ENCODE assay signal across 9 mouse cellular contexts in the genomic region with DNA sequence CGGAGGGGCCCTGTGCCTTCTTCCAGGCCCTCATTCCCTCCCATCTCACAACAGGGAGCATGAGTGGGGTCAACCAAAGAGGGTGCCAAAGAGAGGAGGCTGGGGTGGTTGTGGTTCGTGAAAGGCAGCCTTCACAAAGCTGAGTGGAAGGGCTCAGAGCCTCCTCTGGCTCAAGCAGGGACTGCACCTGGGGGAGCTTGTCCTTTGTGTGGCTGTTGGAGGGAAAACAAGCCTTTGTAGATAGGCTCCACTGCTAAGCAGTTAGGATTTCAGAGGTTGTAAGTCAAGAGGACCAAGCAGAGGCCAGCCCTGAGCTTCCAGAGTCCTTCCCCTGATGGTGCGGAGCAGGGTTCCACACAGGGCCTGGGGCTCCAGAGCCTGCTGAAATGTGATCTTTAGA. TPM values are rescaled to one million over a fixed set of nuclear protein-coding genes. Genes with fewer than 3 reads are reported as not detected.
A peak's percentile ranks its signal among the peaks of the same experiment; 100 is the strongest.
DNase-seq lines count a peak whose midpoint lies in the region; TF ChIP-seq lines count a peak whose summit lies in the region.
"Had no signal": no experiment of that assay in that cellular context is flagged by ENCODE, and none has a peak within 500 bp of the region (broad histone marks: within the 10 kb centered on the region; RNA-seq: fewer than 3 reads in every experiment).

No protein-coding gene starts in this region.

- DNase-seq in gastrocnemius, adult 2 months = no peak
- no peak for DNase-seq in gastrocnemius, postnatal 10 days
- DNase-seq in lung, postnatal 10 days = peak; percentile 55
- DNase-seq in lung, postnatal 36 days = no peak
- peak; percentile 55 for DNase-seq in forelimb bud, embryonic 11.5 days (ENCODE audit: low read depth, low spot score)
- peak; percentile 66 for DNase-seq in thymus, postnatal 0 days (ENCODE audit: low spot score)
- DNase-seq in right cerebral cortex, adult 2 months (ENCODE audit: low spot score in 2 of 2) = no peak
- DNase-seq in right cerebral cortex, postnatal 4 days = no peak

- intact Hi-C loops in gastrocnemius, adult 2 months (cut with DNase I) = no loop called here

- H3K4me3 ChIP-seq in gastrocnemius, adult 2 months = no peak overlapping the region
- H3K4me3 ChIP-seq: neural tube, embryonic 12.5 days had no signal

- H3K27ac ChIP-seq in gastrocnemius, adult 2 months = peak overlapping the region; percentile 77
- H3K27ac ChIP-seq: neural tube, embryonic 12.5 days had no signal

- no peak for TF ChIP-seq CTCF in gastrocnemius, adult 2 months (IDR thresholded peaks at IDR 0.05)

RNA-seq across cellular contexts. Expression of gene Pi16, which starts 14.4 kb away (rescaled TPM):
- 10 to 100 TPM; 21.9 to 52.6 TPM for total RNA-seq in gastrocnemius, adult 2 months (2021)
- total RNA-seq in gastrocnemius, postnatal 10 days (2021) = 10 to 100 TPM; 38.8 to 45.1 TPM
- polyA plus RNA-seq in thymus, postnatal 0 days (2015; fragmentation: Nextera tagmentation; extraction: Ambion mirVana) = 3.7 and 4.4 TPM in 2 replicates

RNA-seq across cellular contexts. Expression of gene BC004004, which starts 34.5 kb away (rescaled TPM):
- 100 to 1,000 TPM; 110 to 121 TPM for total RNA-seq in gastrocnemius, adult 2 months (2021)
- 100 to 1,000 TPM; 115 to 118 TPM for total RNA-seq in gastrocnemius, postnatal 10 days (2021)
- polyA plus RNA-seq in thymus, postnatal 0 days (2015; fragmentation: Nextera tagmentation; extraction: Ambion mirVana) = 92.2 and 95.2 TPM in 2 replicates

RNA-seq across cellular contexts. Expression of gene Ppil1, which starts 39.1 kb away (rescaled TPM):
- 1 to 10 TPM; 5.1 to 7.3 TPM for total RNA-seq in gastrocnemius, adult 2 months (2021)
- 10 to 100 TPM; 11.4 to 12.4 TPM for total RNA-seq in gastrocnemius, postnatal 10 days (2021)
- polyA plus RNA-seq in thymus, postnatal 0 days (2015; fragmentation: Nextera tagmentation; extraction: Ambion mirVana) = 118 and 133 TPM in 2 replicates

RNA-seq across cellular contexts. Expression of gene Mtch1, which starts 44.6 kb away (rescaled TPM):
- 100 to 1,000 TPM in 1 of 2 experiments, 10 to 100 TPM in 1; 78.5 to 109 TPM for total RNA-seq in gastrocnemius, adult 2 months (2021)
- total RNA-seq in gastrocnemius, postnatal 10 days (2021) = 100 to 1,000 TPM; 197 to 221 TPM
- polyA plus RNA-seq in thymus, postnatal 0 days (2015; fragmentation: Nextera tagmentation; extraction: Ambion mirVana) = 144 and 154 TPM in 2 replicates

RNA-seq across cellular contexts. Expression of gene Fgd2, which starts 57.6 kb away (rescaled TPM):
- 1 to 10 TPM in 1 of 2 experiments, under 1 TPM in 1; 0.74 to 1.1 TPM for total RNA-seq in gastrocnemius, adult 2 months (2021)
- total RNA-seq in gastrocnemius, postnatal 10 days (2021) = 1 to 10 TPM; 3.5 to 3.9 TPM
- polyA plus RNA-seq in thymus, postnatal 0 days (2015; fragmentation: Nextera tagmentation; extraction: Ambion mirVana) = 6.8 and 7.2 TPM in 2 replicates

Comparison
In these comparisons a context has a peak if more than half of its experiments do, and no peak if none do; other contexts are left out.
1. DNase-seq: peak in lung, postnatal 10 days (single experiment), forelimb bud, embryonic 11.5 days (single experiment) and thymus, postnatal 0 days (single experiment); none in gastrocnemius, adult 2 months (single experiment), gastrocnemius, postnatal 10 days (single experiment), lung, postnatal 36 days (single experiment), right cerebral cortex, adult 2 months (0 of 2) and right cerebral cortex, postnatal 4 days (single experiment).